Mouse (Mus musculus): ENCODE measurements at regions not wholly inside any gene's neighbourhood (a gene's known extent, or its start where the extent isn't known, plus 50 kb on each side); places are given as distances from the start of the nearest gene placed in this dataset.

- no peak for DNase-seq (ENCODE audit: extremely low read depth)
- TF ChIP-seq MYC (IDR thresholded peaks at IDR 0.05; ENCODE audit: low read depth, low read length) (no peak), NRF1 (IDR thresholded peaks at IDR 0.05; ENCODE audit: low read depth, low read length) (no peak), USF2 (conservative IDR thresholded peaks at IDR 0.05; ENCODE audit: low read depth, low read length) (no peak), MEF2A (IDR thresholded peaks at IDR 0.05; ENCODE audit: borderline replicate concordance, low read depth, low read length) (no peak), MAZ (IDR thresholded peaks at IDR 0.05; ENCODE audit: low read depth, low read length) (no peak), TCF12 (IDR thresholded peaks at IDR 0.05; ENCODE audit: low read depth, low read length) (no peak), EP300 (IDR thresholded peaks at IDR 0.05; ENCODE audit: low read length) (no peak), KAT2A (IDR thresholded peaks at IDR 0.05; ENCODE audit: insufficient replicate concordance, low read length) (no peak), TBP (conservative IDR thresholded peaks at IDR 0.05; ENCODE audit: low read depth, low read length) (no peak), SMC3 (IDR thresholded peaks at IDR 0.05; ENCODE audit: low read depth, low read length) (no peak)
- no peaks in the 10 kb centered on the region for H3K79me2 ChIP-seq (replicated peaks; ENCODE audit: control insufficient read depth, extremely low read depth, insufficient read depth, poor library complexity, severe bottlenecking)
- dilution Hi-C loops (cut with MboI; ENCODE audit: extremely low pct_ligation_motif_present, extremely low pct_unique_long_range_greater_than_20kb, low sequenced_read_pairs) = no loop called here
- no peak overlapping the region for H3K4me2 ChIP-seq (ENCODE audit: insufficient read depth, low read depth, poor library complexity, severe bottlenecking)
- in situ Hi-C loops (cut with MboI; ENCODE audit: low pct_ligation_motif_present, low pct_unique_long_range_greater_than_20kb, low sequenced_read_pairs) = no loop called here
- no peak overlapping the region for H3K9ac ChIP-seq (ENCODE audit: insufficient read depth, low read depth)
- H3K27me3 ChIP-seq (replicated peaks) = no peaks in the 10 kb centered on the region
- no peaks in the 10 kb centered on the region for H3K4me1 ChIP-seq (ENCODE audit: control insufficient read depth in 1 of 2, insufficient read depth in 2 of 2)
- no peaks in the 10 kb centered on the region for H3K36me3 ChIP-seq (replicated peaks in 1 of 2; ENCODE audit: control insufficient read depth in 1 of 2, insufficient read depth in 1 of 2, low read length in 1 of 2)
- no peak overlapping the region for H3K4me3 ChIP-seq (replicated peaks in 1 of 3; ENCODE audit: low read depth in 2 of 3, low read length in 2 of 3, poor library complexity in 1 of 3)
- no peaks in the 10 kb centered on the region for H3K9me3 ChIP-seq (replicated peaks; ENCODE audit: low read length)
- no peak overlapping the region for H3K27ac ChIP-seq (ENCODE audit: insufficient read depth, low read depth)
Measured at GRCm38 (mm10) chr3:80204821-80205220, 320.5 kb downstream of the Fam198b start.

- Histone ChIP-seq H3K9ac (ENCODE audit: insufficient read depth, low read depth) (no peak overlapping the region), H3K27me3 (replicated peaks) (no peaks in the 10 kb centered on the region), H3K9me3 (replicated peaks; ENCODE audit: low read length) (no peaks in the 10 kb centered on the region), H3K4me1 (ENCODE audit: control insufficient read depth in 1 of 2, insufficient read depth in 2 of 2) (no peaks in the 10 kb centered on the region), H3K4me3 (replicated peaks in 1 of 3; ENCODE audit: low read depth in 2 of 3, low read length in 2 of 3, poor library complexity in 1 of 3) (no peak overlapping the region), H3K4me2 (ENCODE audit: insufficient read depth, low read depth, poor library complexity, severe bottlenecking) (no peak overlapping the region), H3K27ac (ENCODE audit: insufficient read depth, low read depth) (no peak overlapping the region), H3K79me2 (replicated peaks; ENCODE audit: control insufficient read depth, extremely low read depth, insufficient read depth, poor library complexity, severe bottlenecking) (no peaks in the 10 kb centered on the region), H3K36me3 (replicated peaks in 1 of 2; ENCODE audit: control insufficient read depth in 1 of 2, insufficient read depth in 1 of 2, low read length in 1 of 2) (no peaks in the 10 kb centered on the region)
- DNase-seq (ENCODE audit: extremely low read depth) = no peak
- TF ChIP-seq ZC3H11A (IDR thresholded peaks at IDR 0.05; ENCODE audit: low read depth, low read length) (no peak), ZMIZ1 (IDR thresholded peaks at IDR 0.05; ENCODE audit: low read depth, low read length) (no peak), SIN3A (IDR thresholded peaks at IDR 0.05; ENCODE audit: low read length) (no peak), ELF1 (IDR thresholded peaks at IDR 0.05; ENCODE audit: low read depth, low read length) (no peak), BHLHE40 (IDR thresholded peaks at IDR 0.05; ENCODE audit: low read depth, low read length) (no peak), CTCF (conservative IDR thresholded peaks at IDR 0.05 in 1 of 2, IDR thresholded peaks at IDR 0.05 in 1 of 2; ENCODE audit: low read depth in 2 of 2, low read length in 2 of 2) (no peak), KAT2A (IDR thresholded peaks at IDR 0.05; ENCODE audit: insufficient replicate concordance, low read length) (no peak), MAFK (IDR thresholded peaks at IDR 0.05; ENCODE audit: insufficient replicate concordance, low read length) (no peak), USF2 (conservative IDR thresholded peaks at IDR 0.05; ENCODE audit: low read depth, low read length) (no peak), MAZ (IDR thresholded peaks at IDR 0.05; ENCODE audit: low read depth, low read length) (no peak), SMC3 (IDR thresholded peaks at IDR 0.05; ENCODE audit: low read depth, low read length) (no peak), ZNF384 (IDR thresholded peaks at IDR 0.05; ENCODE audit: low read depth, low read length) (no peak), RCOR1 (conservative IDR thresholded peaks at IDR 0.05; ENCODE audit: low read depth, low read length) (no peak), NRF1 (IDR thresholded peaks at IDR 0.05; ENCODE audit: low read depth, low read length) (no peak), IRF4 (IDR thresholded peaks at IDR 0.05; ENCODE audit: low read depth, low read length) (no peak), POLR2AphosphoS2 (IDR thresholded peaks at IDR 0.05; ENCODE audit: low read depth, low read length) (no peak), ETS1 (conservative IDR thresholded peaks at IDR 0.05; ENCODE audit: low read depth, low read length) (no peak), TBP (conservative IDR thresholded peaks at IDR 0.05; ENCODE audit: low read depth, low read length) (no peak)
- in situ Hi-C loops (cut with MboI; ENCODE audit: low pct_ligation_motif_present, low pct_unique_long_range_greater_than_20kb, low sequenced_read_pairs) (no loop called here), dilution Hi-C loops (cut with MboI; ENCODE audit: extremely low pct_ligation_motif_present, extremely low pct_unique_long_range_greater_than_20kb, low sequenced_read_pairs) (no loop called here)
Measured at GRCm38 (mm10) chr3:80205351-80205750, 321.0 kb downstream of the Fam198b start.
